Mouse (Mus musculus) megakaryocyte, embryonic 14.5 days (primary cell): ENCODE measurements around the gene Ninj1. TPM values are rescaled to one million over a fixed set of nuclear protein-coding genes. Genes with fewer than 3 reads are reported as not detected.

ENCODE experiments used
- H3K27me3 ChIP-seq: replicated peaks from 2 replicates; pipeline ENCODE3; 2012; ENCODE audit warnings: inconsistent platforms
- H3K36me3 ChIP-seq: replicated peaks from 2 replicates; pipeline ENCODE3; 2012; ENCODE audit warnings: low read length, inconsistent platforms, mixed read lengths
- H3K4me1 ChIP-seq: 2 replicates; pipeline ENCODE4 v1.6.1; 2012; ENCODE audit warnings: inconsistent platforms
- H3K4me3 ChIP-seq: replicated peaks from 2 replicates; pipeline ENCODE3; 2012; ENCODE audit warnings: moderate library complexity, mild to moderate bottlenecking, inconsistent platforms
- H3K9me3 ChIP-seq: 2 replicates; pipeline ENCODE4 v1.6.1; 2012; ENCODE audit warnings: inconsistent platforms
- FLI1 ChIP-seq: IDR thresholded peaks from 2 replicates; pipeline ENCODE4 v1.6.1; 2012; ENCODE audit warnings: low read length, inconsistent platforms, mixed read lengths
- GATA1 ChIP-seq: IDR thresholded peaks from 3 replicates; pipeline ENCODE4 v1.6.1; 2012; ENCODE audit warnings: mixed read lengths, low read length, inconsistent platforms, borderline replicate concordance
- polyA plus RNA-seq: library from polyadenylated mRNA; stranded (reverse); fragments of >175 nt; gene quantifications from 2 replicates; pipeline ENCODE4 v1.2.3, GENCODE M21; 2012; ENCODE audit warnings: low replicate concordance; ENCODE audit not compliant: insufficient read depth

The Ninj1 gene
- polyA plus RNA-seq, 1 experiment: 866 TPM

DNA sequence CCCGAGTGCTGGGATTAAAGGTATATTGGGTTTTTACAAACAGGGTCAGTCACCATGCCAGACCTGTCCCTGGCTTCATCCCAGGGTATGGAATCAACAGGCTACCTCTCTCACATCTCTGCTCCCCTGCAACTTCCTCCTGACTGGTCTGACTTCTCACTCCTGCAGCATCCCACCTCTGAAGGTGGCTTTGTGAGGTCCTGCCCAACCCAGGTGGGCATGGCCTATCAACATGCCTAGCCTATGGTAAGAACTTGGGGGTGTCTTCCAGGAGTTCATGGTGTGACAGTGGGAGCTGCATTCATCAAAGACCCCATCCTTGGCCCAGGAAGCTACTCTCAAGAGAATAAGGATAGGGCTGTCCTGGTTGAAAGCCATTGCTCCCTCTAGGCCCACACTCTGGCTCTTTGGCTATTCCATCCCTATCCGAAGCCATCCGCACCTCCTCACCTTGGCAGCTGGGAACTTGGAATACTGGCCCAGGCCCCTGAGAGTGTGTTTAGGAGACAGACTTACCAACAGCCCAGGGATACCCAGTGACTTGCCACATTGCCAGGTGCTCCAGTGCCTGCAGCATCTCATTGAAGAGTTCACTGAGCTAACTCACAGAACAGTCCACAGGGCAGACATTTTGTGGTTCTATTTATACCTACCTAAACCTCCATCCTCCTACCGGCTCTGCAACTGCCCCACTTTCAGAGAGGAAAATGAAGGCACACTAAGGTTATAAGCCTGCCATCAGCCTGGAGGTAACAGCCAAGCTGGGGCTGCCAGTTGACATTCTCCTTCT is 25.6 kb downstream of the Ninj1 start:
- peaks cover 2% of the 10 kb centered on the region for H3K27me3 ChIP-seq
- no peaks in the 10 kb centered on the region for H3K9me3 ChIP-seq
- TF ChIP-seq FLI1 (no peak), GATA1 (no peak)
- peaks cover 94% of the 10 kb centered on the region for H3K4me1 ChIP-seq
- peaks cover 49% of the 10 kb centered on the region for H3K36me3 ChIP-seq
- peak overlapping the region; percentile 96 for H3K4me3 ChIP-seq

DNA sequence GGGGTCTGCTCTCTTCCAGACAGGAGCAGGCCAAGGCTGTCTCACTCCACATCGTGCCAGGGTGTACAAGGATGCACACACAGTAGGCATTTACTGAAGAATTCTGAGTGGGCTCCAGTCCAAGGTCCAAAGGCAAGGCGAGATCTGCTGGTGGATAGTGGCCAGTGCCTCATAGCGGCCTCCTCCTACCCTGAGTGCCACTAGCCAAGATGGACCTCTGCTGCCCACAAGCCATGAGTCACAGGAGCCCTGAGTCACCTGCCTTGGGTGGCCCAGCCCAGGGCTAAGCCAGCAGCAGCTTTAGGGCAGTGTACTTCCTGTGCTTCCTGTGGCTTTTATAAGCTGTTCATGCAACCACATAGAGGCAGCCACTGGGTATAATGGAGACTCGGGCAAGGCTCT is 26.2 kb downstream of the Ninj1 start:
- Histone ChIP-seq H3K36me3 (peaks cover 43% of the 10 kb centered on the region), H3K9me3 (no peaks in the 10 kb centered on the region), H3K4me3 (peak overlapping the region; percentile 96), H3K27me3 (peaks cover 2% of the 10 kb centered on the region), H3K4me1 (peaks cover 87% of the 10 kb centered on the region)
- peak; percentile 54; the same call in 1 of the 3 replicates for TF ChIP-seq GATA1
- 0 out of 2 replicates have a peak, but pooled peaks have one; percentile 25 for TF ChIP-seq FLI1

DNA sequence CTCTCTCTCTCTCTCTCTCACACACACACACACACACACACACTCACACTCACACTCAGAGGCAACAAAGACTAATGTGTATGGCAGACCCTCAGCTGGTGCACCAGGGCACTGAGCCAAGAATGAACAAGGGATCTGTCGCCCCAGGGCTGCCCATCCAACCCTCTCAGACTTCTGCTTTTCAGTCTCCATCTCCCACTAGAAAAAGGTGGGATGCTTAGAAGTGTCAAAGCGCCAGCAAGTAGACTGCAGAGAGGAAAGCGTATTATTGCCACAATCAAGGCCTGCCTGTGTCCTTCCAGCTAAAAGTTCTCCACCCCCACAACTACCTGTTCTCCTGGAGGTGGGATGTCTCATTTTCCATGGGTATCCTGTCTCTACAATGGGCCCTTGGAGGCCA is 27.2 kb downstream of the Ninj1 start:
- H3K9me3 ChIP-seq: no peaks in the 10 kb centered on the region
- peaks cover 86% of the 10 kb centered on the region for H3K4me1 ChIP-seq
- TF ChIP-seq FLI1 (no peak), GATA1 (no peak)
- peak overlapping the region; percentile 96 for H3K4me3 ChIP-seq
- H3K36me3 ChIP-seq: peaks cover 34% of the 10 kb centered on the region
- H3K27me3 ChIP-seq: peaks cover 5% of the 10 kb centered on the region

DNA sequence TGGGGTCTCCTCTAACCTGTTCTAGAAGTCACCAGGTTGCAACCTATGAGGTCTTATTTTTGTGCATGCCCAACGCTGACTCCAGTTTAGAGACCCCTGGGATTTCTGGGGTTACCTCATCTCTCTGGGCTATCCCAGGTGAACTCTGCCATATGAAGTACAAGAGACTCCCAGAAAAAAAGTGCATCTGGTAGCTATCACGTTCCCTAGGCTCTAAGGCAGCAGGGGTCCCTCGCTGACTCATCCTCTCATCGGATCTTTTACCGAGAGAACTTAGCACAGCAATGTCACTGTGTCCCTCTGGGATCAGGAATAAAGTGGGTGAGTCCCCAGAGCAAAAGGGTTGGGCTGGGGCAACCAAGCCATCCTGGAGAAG is 27.8 kb downstream of the Ninj1 start:
- Histone ChIP-seq H3K9me3 (no peaks in the 10 kb centered on the region), H3K36me3 (peaks cover 30% of the 10 kb centered on the region), H3K27me3 (peaks cover 5% of the 10 kb centered on the region), H3K4me3 (peak overlapping the region; percentile 96), H3K4me1 (peaks cover 86% of the 10 kb centered on the region)
- no peak for TF ChIP-seq GATA1
- TF ChIP-seq FLI1: no peak

DNA sequence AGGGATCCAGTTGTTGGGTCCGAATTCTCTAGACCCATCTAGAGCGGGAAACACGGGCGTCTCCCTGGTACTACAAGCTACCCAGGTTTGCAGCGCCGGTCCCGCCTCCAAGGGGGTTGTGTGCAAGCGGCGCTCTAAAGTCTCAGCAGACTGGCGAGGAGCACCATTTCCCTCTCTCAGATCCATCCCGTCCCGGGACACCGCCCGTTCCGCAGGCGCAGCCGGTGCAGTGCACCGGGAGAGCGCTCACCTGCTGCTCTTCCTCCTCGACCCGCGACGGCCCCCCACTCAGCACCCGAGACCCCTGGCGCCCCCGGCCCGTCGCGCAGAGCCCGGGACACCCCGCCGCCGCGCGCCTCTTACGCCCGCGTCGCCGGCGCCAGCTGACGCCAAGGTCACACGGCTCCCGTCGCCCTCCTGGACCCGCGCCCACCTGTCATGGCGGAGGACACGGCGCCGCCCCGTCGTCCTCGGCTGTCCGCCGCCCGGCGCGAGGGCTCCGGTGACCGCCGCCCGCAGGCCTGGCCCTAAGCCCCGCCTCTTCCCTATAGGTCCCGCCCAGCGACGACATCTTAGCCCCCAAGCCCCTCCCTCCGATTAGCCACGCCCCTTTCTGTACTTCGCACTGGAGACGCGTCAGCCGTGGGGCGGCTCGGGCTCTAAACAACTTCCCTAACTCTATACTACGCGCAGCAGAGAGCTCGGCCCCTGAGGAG is 28.4 kb downstream of the Ninj1 start, which contains the start of gene Card19:
Gene Card19, minus strand, starts transcription at position 534 of the 716 bp plus-strand sequence.
- Histone ChIP-seq H3K9me3 (no peaks in the 10 kb centered on the region), H3K36me3 (peaks cover 25% of the 10 kb centered on the region), H3K4me1 (peaks cover 81% of the 10 kb centered on the region), H3K4me3 (peak within 1 kb of the TSS; percentile 96), H3K27me3 (peaks cover 5% of the 10 kb centered on the region)
- TF ChIP-seq FLI1: no peak
- TF ChIP-seq GATA1: no peak

DNA sequence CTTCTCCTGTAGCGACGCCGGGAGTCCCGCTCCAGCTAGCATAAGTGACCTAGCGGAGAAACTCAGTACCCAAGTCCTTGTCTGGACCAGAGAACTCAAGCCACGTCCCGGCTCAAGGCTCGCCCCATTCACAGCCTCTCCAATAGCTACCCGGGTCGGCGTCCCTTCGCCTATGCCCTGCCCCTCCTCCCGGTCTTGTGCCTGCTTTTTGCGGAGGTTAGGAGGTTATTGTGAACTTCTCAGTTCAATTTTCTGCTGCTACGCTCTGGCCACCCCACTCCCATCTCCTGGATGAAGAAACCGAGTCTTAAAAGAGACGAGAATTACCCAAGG is 28.9 kb downstream of the Ninj1 start:
- Histone ChIP-seq H3K27me3 (peaks cover 5% of the 10 kb centered on the region), H3K4me1 (peaks cover 76% of the 10 kb centered on the region), H3K36me3 (peaks cover 20% of the 10 kb centered on the region), H3K4me3 (peak overlapping the region; percentile 96), H3K9me3 (peaks cover 4% of the 10 kb centered on the region; the same call in 1 of the 2 replicates)
- TF ChIP-seq FLI1: no peak
- TF ChIP-seq GATA1: no peak

DNA sequence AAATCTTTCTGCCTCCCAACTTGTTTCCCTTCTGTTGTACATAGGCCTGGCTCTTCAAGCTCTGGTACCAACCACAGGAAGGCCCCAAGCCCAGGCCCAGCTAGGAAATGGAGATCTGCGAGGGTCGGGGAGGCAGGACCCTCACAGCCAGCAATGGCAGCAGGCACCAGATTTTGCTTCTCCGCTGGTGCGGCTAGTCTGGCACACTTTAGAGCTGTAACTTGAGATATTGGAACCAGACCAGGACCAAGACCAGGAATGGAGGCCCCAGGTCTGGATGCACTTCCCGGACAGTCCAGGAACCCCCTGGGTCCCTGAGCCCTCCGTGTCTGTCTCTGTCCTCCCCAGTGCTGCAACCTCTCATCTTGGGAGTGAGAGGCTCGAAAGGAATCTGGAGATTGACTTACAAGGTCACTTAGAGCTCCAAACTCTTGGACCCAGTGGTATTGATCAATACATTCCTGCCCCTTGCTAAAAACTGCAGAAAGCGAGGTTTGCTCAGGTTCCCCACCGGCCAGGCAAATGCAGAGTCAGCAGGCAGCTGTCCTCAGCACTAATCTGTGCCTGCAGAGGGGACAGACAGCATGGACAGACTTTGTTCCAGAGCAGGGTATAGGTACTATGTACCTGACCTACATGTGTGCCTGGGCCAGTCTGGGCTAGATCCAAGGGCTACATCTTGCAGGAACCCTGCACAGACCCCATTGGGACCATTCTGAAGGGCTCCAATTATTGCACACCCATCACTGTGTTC is 29.7 kb downstream of the Ninj1 start:
- peaks cover 68% of the 10 kb centered on the region for H3K4me1 ChIP-seq
- peaks cover 12% of the 10 kb centered on the region for H3K36me3 ChIP-seq
- H3K4me3 ChIP-seq: peak overlapping the region; percentile 96
- H3K9me3 ChIP-seq: peaks cover 5% of the 10 kb centered on the region; the same call in 1 of the 2 replicates
- TF ChIP-seq FLI1: no peak
- no peak for TF ChIP-seq GATA1
- H3K27me3 ChIP-seq: peaks cover 5% of the 10 kb centered on the region

DNA sequence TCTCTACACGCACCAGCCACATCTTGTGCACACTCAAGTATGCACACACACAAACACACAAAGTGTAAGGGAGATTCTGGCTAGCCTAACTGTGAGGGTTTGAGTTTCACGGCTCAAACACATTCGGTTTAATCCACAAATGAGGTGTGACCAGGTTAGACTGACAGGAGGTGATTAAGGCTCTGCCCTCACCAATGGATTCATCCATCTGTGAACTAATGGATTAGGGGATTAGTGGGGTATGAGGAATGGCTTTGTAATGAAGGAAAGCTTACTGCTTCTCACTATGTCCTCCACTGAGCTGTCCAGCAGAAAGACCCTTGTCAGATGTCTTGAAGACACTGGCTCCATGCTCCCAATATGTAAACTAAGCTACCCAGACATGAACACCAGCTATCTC is 31.4 kb downstream of the Ninj1 start:
- peaks cover 1% of the 10 kb centered on the region for H3K36me3 ChIP-seq
- H3K9me3 ChIP-seq: peaks cover 5% of the 10 kb centered on the region; the same call in 1 of the 2 replicates
- peaks cover 51% of the 10 kb centered on the region for H3K4me1 ChIP-seq
- peaks cover 7% of the 10 kb centered on the region for H3K27me3 ChIP-seq
- no peak for TF ChIP-seq GATA1
- no peak overlapping the region for H3K4me3 ChIP-seq

DNA sequence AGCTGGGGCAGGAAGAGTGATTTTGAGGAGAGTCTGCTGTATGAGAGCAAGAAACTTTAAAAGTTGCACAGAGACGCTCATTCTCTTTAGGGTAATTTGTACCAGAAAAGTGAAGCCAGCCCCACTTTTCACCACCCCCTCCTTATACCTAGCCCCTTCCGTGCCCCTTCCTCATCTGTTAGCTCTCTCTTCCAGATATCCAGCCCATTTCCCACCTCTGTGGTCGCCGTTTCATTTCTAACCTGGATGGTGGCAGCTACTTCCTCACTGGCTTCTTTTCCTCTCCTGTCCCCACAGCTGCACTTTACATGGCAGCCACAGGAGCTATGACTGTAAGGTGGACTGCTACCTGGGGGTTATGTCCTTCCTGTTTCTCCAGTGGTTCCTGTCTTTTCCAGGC is 32.1 kb downstream of the Ninj1 start:
- peaks cover 7% of the 10 kb centered on the region for H3K27me3 ChIP-seq

DNA sequence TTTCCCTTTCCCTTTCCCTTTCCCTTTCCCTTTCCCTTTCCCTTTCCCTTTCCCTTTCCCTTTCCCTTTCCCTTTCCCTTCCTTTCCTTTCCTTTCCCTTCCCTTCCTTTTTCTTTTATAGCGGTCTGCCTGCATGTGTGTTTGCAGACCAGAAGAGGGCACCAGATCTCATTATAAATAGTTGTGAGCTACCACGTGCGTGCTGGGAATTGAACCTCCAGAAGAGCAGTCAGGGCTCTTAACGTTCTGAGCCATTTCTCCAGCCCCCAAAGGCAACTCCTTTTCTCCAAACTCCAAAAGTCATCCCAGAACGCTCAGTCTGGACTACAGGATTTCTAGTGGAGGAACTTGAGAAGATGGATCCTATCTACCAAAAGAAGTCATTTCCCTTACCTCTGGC is 33.6 kb downstream of the Ninj1 start:
- Histone ChIP-seq H3K9me3 (peaks cover 5% of the 10 kb centered on the region; the same call in 1 of the 2 replicates), H3K27me3 (peaks cover 7% of the 10 kb centered on the region), H3K36me3 (peaks cover 24% of the 10 kb centered on the region), H3K4me3 (no peak overlapping the region), H3K4me1 (peaks cover 35% of the 10 kb centered on the region)
- TF ChIP-seq GATA1 (no peak), FLI1 (no peak)

More for the DNA sequence above, 32.1 kb downstream of the Ninj1 start:
- no peak for TF ChIP-seq GATA1
- TF ChIP-seq FLI1: no peak
- H3K4me3 ChIP-seq: no peak overlapping the region
- H3K36me3 ChIP-seq: peaks cover 8% of the 10 kb centered on the region
- H3K9me3 ChIP-seq: peaks cover 5% of the 10 kb centered on the region; the same call in 1 of the 2 replicates
- peaks cover 44% of the 10 kb centered on the region for H3K4me1 ChIP-seq
